Mouse (Mus musculus): Measurements from ENCODE around the gene Krt12.

The Krt12 gene

GRCm38 (mm10) chr11:99422159-99422558, at the start of gene Krt12:
Krt12 (minus strand) TSS chr11:99422259.
- no peak for DNase-seq

- no peak for DNase-seq
Observed at GRCm38 (mm10) chr11:99469228-99469627, 47.2 kb upstream of the Krt12 start.

- DNase-seq = no peak
Observed at GRCm38 (mm10) chr11:99468566-99468965, 46.5 kb upstream of the Krt12 start.

GRCm38 (mm10) chr11:99466316-99466715, 44.3 kb upstream of the Krt12 start:
- no peak for DNase-seq

- DNase-seq = peak; percentile 7 to 55
Observed at GRCm38 (mm10) chr11:99464836-99465235, 42.8 kb upstream of the Krt12 start.

- peak in 1 of 2 experiments; percentile 58 for DNase-seq
Observed at GRCm38 (mm10) chr11:99463155-99463554, 41.1 kb upstream of the Krt12 start.

- DNase-seq = no peak
Observed at GRCm38 (mm10) chr11:99461736-99462135, 39.7 kb upstream of the Krt12 start.

GRCm38 (mm10) chr11:99458887-99459286, 36.8 kb upstream of the Krt12 start:
- no peak for DNase-seq

- DNase-seq = no peak
Observed at GRCm38 (mm10) chr11:99454759-99455158, 32.7 kb upstream of the Krt12 start.

GRCm38 (mm10) chr11:99454044-99454443, 32.0 kb upstream of the Krt12 start:
- no peak for DNase-seq

GRCm38 (mm10) chr11:99448769-99449168, 26.7 kb upstream of the Krt12 start:
- DNase-seq = no peak

- no peak for DNase-seq
Observed at GRCm38 (mm10) chr11:99441220-99441619, 19.2 kb upstream of the Krt12 start.

GRCm38 (mm10) chr11:99439465-99439864, 17.4 kb upstream of the Krt12 start:
- no peak for DNase-seq

- no peak for DNase-seq
Observed at GRCm38 (mm10) chr11:99437972-99438371, 15.9 kb upstream of the Krt12 start, which contains the start of gene Krt20. Krt20 (minus strand) TSS chr11:99438150.

GRCm38 (mm10) chr11:99436625-99437024, 14.6 kb upstream of the Krt12 start:
- DNase-seq = no peak

- no peak for DNase-seq
Observed at GRCm38 (mm10) chr11:99430670-99431069, 8.6 kb upstream of the Krt12 start.

- no peak for DNase-seq
Observed at GRCm38 (mm10) chr11:99420586-99420985, 1.5 kb downstream of the Krt12 start.

GRCm38 (mm10) chr11:99417819-99418218, 4.2 kb downstream of the Krt12 start:
- no peak for DNase-seq

GRCm38 (mm10) chr11:99416902-99417301, 5.2 kb downstream of the Krt12 start:
- no peak for DNase-seq

GRCm38 (mm10) chr11:99414463-99415147, 7.5 kb downstream of the Krt12 start:
- DNase-seq = no peak

GRCm38 (mm10) chr11:99413247-99413646, 8.8 kb downstream of the Krt12 start:
- no peak for DNase-seq

GRCm38 (mm10) chr11:99406186-99406585, 15.9 kb downstream of the Krt12 start:
- no peak for DNase-seq

- no peak for DNase-seq
Observed at GRCm38 (mm10) chr11:99399956-99400549, 22.0 kb downstream of the Krt12 start.

- DNase-seq = no peak
Observed at GRCm38 (mm10) chr11:99398832-99399231, 23.2 kb downstream of the Krt12 start.

- no peak for DNase-seq
Observed at GRCm38 (mm10) chr11:99398084-99398483, 24.0 kb downstream of the Krt12 start.
